Mouse (Mus musculus) A20 (cell line): ENCODE data around the gene Gm20708.
"Not testable (repeated sequence)": the region's sequence is repeated elsewhere in the genome, so short reads cannot be mapped to it uniquely, and the experiment has no call there.

Experiments used
- DNase-seq: peaks from one replicate; pipeline ENCODE4 v3.0.0-alpha.2; 2011; ENCODE audit warnings: low read depth, low spot score

Gm20708 gene

GRCm38 (mm10) chr11:117781199-117781821 is 28.2 kb upstream of the Gm20708 start:
- peak; percentile 90 for DNase-seq

DNA sequence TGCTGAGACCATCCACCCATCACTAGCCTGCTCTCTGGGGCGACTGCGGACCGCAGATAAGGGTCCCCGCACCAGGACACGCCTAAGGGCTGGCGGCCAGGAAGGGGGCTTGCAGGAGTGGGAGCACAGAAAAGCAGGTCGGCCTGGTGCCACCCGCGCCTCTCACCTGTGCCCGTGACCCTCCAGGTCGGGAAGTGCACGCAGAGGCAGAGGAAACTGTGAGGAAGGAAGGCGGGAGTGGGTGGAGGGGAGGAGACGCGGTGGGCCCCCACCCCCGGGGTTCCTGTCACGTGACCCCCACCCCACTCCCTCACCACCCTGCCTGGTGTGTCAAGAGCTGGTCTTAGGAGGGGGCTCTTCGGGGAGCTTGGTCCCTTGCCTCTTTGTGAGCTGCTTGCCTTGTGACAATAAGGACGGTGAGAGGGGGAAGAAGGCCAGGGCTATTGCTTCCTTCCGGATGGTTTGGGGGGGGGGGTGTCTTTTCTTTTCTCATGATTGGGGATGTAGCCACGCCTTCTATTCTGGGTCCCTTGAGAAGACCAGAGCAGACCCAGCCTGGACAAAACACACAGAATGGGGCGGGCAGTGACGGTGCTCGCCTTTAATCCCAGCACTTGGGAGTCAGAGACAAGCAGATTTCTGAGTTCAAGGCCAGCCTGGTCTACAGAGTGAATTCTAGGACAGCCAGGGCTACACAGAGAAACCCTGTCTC is 27.3 kb upstream of the Gm20708 start, which contains the start of the genes Tmc8 and Tmc6:
Gene Tmc8 (plus strand): TSS at position 84 of the 712 bp plus-strand sequence.
Gene Tmc6 (minus strand): TSS at position 206 of the 712 bp plus-strand sequence.
- DNase-seq, result peak; percentile 92

DNA sequence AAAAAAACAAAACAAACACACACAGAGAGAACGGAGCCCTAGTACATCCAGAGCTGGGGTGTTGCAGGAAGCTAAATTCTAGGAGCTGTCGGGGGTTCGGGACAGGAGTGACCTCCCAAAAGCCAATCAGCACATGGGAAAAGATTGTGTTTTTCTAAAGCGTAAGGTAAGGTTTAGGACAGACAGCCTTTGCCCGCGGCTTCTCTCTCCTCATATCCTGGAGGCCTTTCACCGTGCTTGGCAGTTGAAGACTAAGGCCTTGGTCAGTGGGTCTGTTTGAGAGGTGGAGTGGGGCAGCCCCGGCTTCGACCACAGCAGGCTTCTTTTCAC is 26.8 kb upstream of the Gm20708 start:
- DNase-seq, result peak; percentile 51

DNA sequence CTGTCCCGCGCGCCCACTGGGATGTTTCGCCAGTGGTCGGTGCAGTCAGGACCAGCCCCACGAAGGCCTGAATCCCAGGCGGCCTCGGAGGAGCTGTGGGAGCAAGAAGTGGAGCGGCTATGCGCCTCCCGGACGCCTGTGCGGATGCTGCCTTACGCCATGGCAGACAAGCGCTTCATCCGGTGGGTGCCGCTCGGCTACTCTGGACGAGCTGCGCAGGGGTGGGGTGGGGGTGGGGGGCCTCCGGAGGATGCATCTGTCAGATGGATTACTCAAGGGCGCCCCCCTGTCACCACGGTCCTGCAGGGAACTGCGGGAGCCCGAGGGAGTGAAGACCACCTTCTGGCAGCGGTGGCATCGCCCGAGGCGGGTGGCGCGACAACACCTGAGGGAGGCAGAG is 26.4 kb upstream of the Gm20708 start:
- DNase-seq, result peak; percentile 89

DNA sequence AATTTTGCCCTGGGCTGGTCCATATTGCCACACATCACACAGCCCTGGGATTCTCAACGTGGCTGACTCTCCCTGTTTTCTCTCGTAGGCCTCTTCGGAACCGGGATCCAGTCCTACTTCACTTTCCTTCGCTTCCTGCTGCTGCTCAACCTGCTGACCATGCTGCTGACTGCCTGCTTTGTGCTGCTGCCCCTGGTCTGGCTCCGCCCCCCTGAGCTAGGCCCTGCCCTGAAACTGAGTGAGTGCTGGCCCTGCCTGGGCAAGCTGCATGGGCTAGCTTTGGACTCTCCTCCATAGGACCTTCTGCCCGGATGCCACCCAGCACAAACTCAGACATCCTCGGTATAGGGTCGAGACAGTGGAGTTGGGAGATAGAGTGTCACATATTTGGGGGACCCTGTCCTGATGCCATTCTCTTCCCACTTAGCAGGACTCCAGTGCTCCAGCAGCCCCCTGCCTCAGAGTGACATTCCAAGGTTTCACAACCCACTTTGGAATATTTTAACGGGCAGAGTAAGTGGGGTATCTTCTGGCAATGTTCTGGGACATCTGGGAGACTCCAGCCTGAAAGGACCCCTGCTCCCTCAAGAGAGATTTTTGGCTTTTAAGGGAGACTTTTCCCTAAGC is 25.7 kb upstream of the Gm20708 start:
- peak; percentile 58 for DNase-seq

GRCm38 (mm10) chr11:117786294-117786693 is 23.2 kb upstream of the Gm20708 start:
- peak; percentile 86 for DNase-seq

GRCm38 (mm10) chr11:117788481-117788880 is 21.0 kb upstream of the Gm20708 start:
- not testable (repeated sequence) for DNase-seq

GRCm38 (mm10) chr11:117790286-117790685 is 19.2 kb upstream of the Gm20708 start:
- DNase-seq, result peak; percentile 78

- peak; percentile 79 for DNase-seq
These were observed 18.6 kb upstream of the Gm20708 start for GRCm38 (mm10) chr11:117790703-117791440.

GRCm38 (mm10) chr11:117791441-117791761 is 18.1 kb upstream of the Gm20708 start:
- DNase-seq, result no peak

- DNase-seq, result peak; percentile 97
These were observed 17.1 kb upstream of the Gm20708 start for GRCm38 (mm10) chr11:117792281-117792888.

DNA sequence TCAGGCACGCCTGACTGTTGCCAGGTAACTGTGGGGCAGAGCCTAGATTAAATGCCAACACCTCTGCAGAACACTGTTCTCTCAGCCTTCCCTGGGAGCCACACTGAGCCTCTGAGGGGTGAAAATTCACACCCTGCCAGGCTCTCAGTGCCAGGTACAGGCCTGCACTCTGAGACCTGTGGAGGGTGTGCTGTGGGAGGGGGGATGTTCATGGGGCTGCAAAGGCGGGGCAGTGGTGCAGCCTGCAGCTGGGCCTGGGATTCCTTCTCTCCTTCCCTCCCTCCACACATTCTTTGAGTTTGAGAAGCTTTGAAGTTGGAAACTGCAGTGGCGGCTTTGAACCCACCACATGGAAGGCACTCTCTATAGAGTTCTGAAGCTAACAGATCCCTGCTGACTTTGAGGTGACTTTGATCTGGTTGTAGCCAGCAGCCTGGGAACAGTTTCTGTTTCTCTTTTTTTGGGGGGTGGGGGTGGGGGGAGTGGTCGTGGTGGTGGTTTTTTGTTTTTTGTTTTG is 15.4 kb upstream of the Gm20708 start:
- DNase-seq, result no peak

GRCm38 (mm10) chr11:117796954-117797353 is 12.5 kb upstream of the Gm20708 start:
- peak; percentile 91 for DNase-seq

- DNase-seq, result peak; percentile 78
These were observed 11.8 kb upstream of the Gm20708 start, which contains the start of gene 6030468B19Rik for GRCm38 (mm10) chr11:117797511-117798159. Gene 6030468B19Rik (plus strand): TSS chr11:117797660.

- peak; percentile 93 for DNase-seq
These were observed 11.3 kb upstream of the Gm20708 start for GRCm38 (mm10) chr11:117798160-117798541.

DNA sequence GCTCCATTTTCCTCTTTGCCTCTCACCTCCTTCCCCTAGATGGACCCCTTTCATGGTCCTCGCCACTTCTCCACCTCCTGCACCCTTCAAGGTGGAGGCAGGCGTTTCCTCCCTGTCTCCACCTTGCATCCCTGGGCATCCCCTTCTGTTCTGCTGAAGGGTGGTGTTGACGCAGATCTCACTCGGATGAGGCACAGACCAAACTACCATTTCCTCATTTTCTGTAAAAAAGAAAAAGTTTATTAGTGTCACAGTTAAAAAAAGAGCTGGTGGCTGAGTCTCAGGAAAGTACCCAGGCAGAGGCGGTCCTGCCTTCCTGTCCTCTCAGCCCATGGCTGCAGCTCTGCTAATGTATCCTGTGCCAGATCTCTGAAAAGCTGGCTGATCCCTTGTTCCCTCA is 10.3 kb upstream of the Gm20708 start:
- DNase-seq, result peak; percentile 89

GRCm38 (mm10) chr11:117800038-117800437 is 9.4 kb upstream of the Gm20708 start:
- peak; percentile 63 for DNase-seq

GRCm38 (mm10) chr11:117801650-117802049 is 7.8 kb upstream of the Gm20708 start:
- DNase-seq, result no peak

DNA sequence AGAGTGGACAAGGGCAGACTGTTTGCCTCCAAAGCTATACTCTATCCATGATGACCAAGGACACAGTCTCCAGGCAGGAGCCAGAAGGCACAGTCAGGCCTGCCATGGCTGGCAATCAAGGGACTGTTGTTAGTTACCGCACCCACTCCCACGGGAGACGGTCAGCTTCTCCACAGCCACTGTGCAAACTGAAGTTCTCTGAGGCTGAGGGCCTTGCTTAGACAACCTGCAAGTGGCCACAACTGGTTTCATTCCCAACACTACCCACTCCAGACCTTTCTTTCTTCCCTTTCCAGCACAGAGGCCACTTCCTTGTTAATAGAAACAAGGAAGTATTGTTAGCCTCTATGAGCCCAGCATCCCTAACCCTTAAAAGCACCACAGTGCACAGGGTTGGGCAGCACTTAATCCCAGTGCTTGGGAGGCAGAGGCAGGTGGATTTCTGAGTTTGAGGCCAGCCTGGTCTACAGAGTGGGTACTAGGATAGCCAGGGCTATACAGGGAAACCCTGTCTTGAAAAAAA is 6.2 kb upstream of the Gm20708 start:
- no peak for DNase-seq

DNA sequence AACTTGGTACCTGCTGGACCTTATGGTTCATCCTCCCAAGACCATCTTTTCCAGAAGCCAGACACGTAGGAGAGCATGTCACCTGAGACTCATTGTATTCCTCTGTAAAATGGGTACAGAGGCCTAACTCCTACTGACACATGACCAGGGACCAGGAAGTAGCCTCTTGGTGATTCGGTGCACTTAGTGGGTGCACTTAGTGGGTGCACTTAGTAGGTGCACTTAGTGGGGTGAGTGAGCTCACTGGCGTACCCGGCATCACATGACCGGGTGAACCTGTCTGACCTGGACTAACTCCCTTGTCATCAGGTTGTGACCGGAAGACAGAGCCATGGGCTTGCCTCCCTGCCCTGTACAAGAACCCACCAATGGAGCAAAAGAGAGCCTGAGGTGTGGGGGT is 2.7 kb upstream of the Gm20708 start:
- DNase-seq, result no peak
